ENCODE assay signal across 13 mouse cellular contexts in genomic region chr2:174748381-174748780, GRCm38 (mm10). TPM values are rescaled to one million over a fixed set of nuclear protein-coding genes. Genes with fewer than 3 reads are reported as not detected.
DNase-seq lines count a peak whose midpoint lies in the region; ATAC-seq and TF ChIP-seq lines count a peak whose summit lies in the region.
"Had no signal": no experiment of that assay in that cellular context is flagged by ENCODE, and none has a peak within 500 bp of the region (broad histone marks: within the 10 kb centered on the region; RNA-seq: fewer than 3 reads in every experiment).

No protein-coding gene starts in this region.

- peak; percentile 9 for DNase-seq in adrenal gland, postnatal 10 days
- no peak for DNase-seq in adrenal gland, adult 2 months
- peak; percentile 36 for DNase-seq in lung, postnatal 0 days (ENCODE audit: low spot score)
- no peak for DNase-seq in lung, postnatal 25 days (ENCODE audit: low spot score)
- DNase-seq in liver, embryonic 14.5 days (ENCODE audit: low read depth in 3 of 3, low spot score in 3 of 3): no peak
- peak; percentile 55 for DNase-seq in yolk sac, embryonic 10.5 days (ENCODE audit: low spot score)
- no peak for DNase-seq in right cerebral cortex, postnatal 4 days
- no peak for DNase-seq in hindbrain, embryonic 11.5 days (ENCODE audit: low spot score)
- DNase-seq: cerebellum, postnatal 25 days; kidney, adult 8-10 months had no signal

- H3K4me1 ChIP-seq in lung, postnatal 0 days (ENCODE audit: insufficient read depth, low read depth, low read length): no peaks in the 10 kb centered on the region; the same call in 1 of the 2 replicates
- H3K4me1 ChIP-seq in liver, embryonic 14.5 days (replicated peaks; ENCODE audit: control insufficient read depth in 2 of 2, insufficient read depth in 2 of 2, low read length in 1 of 2): no peaks in the 10 kb centered on the region
- H3K4me1 ChIP-seq in hindbrain, embryonic 11.5 days (replicated peaks; ENCODE audit: control insufficient read depth, insufficient read depth, low read length): no peaks in the 10 kb centered on the region

- H3K4me3 ChIP-seq in lung, postnatal 0 days (ENCODE audit: low read depth, low read length): no peak overlapping the region
- H3K4me3 ChIP-seq in liver, embryonic 14.5 days (ENCODE audit: insufficient read depth in 1 of 2, low read depth in 2 of 2, low read length in 2 of 2): no peak overlapping the region
- no peak overlapping the region for H3K4me3 ChIP-seq in hindbrain, embryonic 11.5 days (ENCODE audit: low read depth, low read length)
- H3K4me3 ChIP-seq: embryonic facial prominence, embryonic 15.5 days; myocyte had no signal

- TF ChIP-seq CTCF in lung, postnatal 0 days (IDR thresholded peaks at IDR 0.05): no peak
- TF ChIP-seq CTCF in liver, embryonic 14.5 days (IDR thresholded peaks at IDR 0.05; ENCODE audit: low read depth): no peak

- H3K27me3 ChIP-seq in lung, postnatal 0 days (replicated peaks; ENCODE audit: insufficient read depth, low read length): no peaks in the 10 kb centered on the region
- no peaks in the 10 kb centered on the region for H3K27me3 ChIP-seq in liver, embryonic 14.5 days (ENCODE audit: control insufficient read depth, insufficient read depth, low read length)
- H3K27me3 ChIP-seq in hindbrain, embryonic 11.5 days (ENCODE audit: control insufficient read depth, insufficient read depth, low read length): no peaks in the 10 kb centered on the region
- H3K27me3 ChIP-seq: embryonic facial prominence, embryonic 15.5 days had no signal

- 0 out of 2 replicates have a peak, but pooled peaks have one; percentile 18 for ATAC-seq in lung, postnatal 0 days
- 0 out of 2 replicates have a peak, but pooled peaks have one; percentile 31 for ATAC-seq in liver, embryonic 14.5 days (ENCODE audit: insufficient read depth)
- ATAC-seq in hindbrain, embryonic 11.5 days (ENCODE audit: low FRiP score): no peak

- H3K9me3 ChIP-seq in lung, postnatal 0 days (ENCODE audit: low read length): no peaks in the 10 kb centered on the region
- no peaks in the 10 kb centered on the region for H3K9me3 ChIP-seq in liver, embryonic 14.5 days (ENCODE audit: control insufficient read depth, low read length)
- H3K9me3 ChIP-seq in hindbrain, embryonic 11.5 days (ENCODE audit: control insufficient read depth, low read length): no peaks in the 10 kb centered on the region
- H3K9me3 ChIP-seq: embryonic facial prominence, embryonic 15.5 days had no signal

- no peaks in the 10 kb centered on the region for H3K36me3 ChIP-seq in lung, postnatal 0 days (ENCODE audit: insufficient read depth, low read length)
- H3K36me3 ChIP-seq in liver, embryonic 14.5 days (replicated peaks; ENCODE audit: control insufficient read depth, insufficient read depth, low read depth): no peaks in the 10 kb centered on the region
- no peaks in the 10 kb centered on the region for H3K36me3 ChIP-seq in hindbrain, embryonic 11.5 days (ENCODE audit: control insufficient read depth, insufficient read depth, low read length)
- H3K36me3 ChIP-seq: embryonic facial prominence, embryonic 15.5 days; G1E had no signal

- H3K4me2 ChIP-seq in lung, postnatal 0 days (replicated peaks; ENCODE audit: low read depth, low read length): peak overlapping the region; percentile 12; the same call in 1 of the 2 replicates
- H3K4me2 ChIP-seq in liver, embryonic 14.5 days (ENCODE audit: low read depth): peak overlapping the region; percentile 29; the same call in 1 of the 2 replicates
- no peak overlapping the region for H3K4me2 ChIP-seq in hindbrain, embryonic 11.5 days (replicated peaks; ENCODE audit: low read depth, low read length)
- H3K4me2 ChIP-seq: embryonic facial prominence, embryonic 15.5 days had no signal

- no peak overlapping the region for H3K9ac ChIP-seq in lung, postnatal 0 days (replicated peaks; ENCODE audit: low read depth)
- H3K9ac ChIP-seq in liver, embryonic 14.5 days (replicated peaks): no peak overlapping the region
- no peak overlapping the region for H3K9ac ChIP-seq in hindbrain, embryonic 11.5 days (ENCODE audit: low read depth, low read length)
- H3K9ac ChIP-seq: embryonic facial prominence, embryonic 15.5 days had no signal

- H3K27ac ChIP-seq in lung, postnatal 0 days (ENCODE audit: low read length): peak overlapping the region; percentile 23; the same call in 1 of the 2 replicates
- H3K27ac ChIP-seq in liver, embryonic 14.5 days: no peak overlapping the region
- H3K27ac ChIP-seq in hindbrain, embryonic 11.5 days (ENCODE audit: low read depth, low read length): no peak overlapping the region
- H3K27ac ChIP-seq: embryonic facial prominence, embryonic 15.5 days had no signal

- TF ChIP-seq EP300 in lung, postnatal 0 days (IDR thresholded peaks at IDR 0.05): no peak
- no peak for TF ChIP-seq EP300 in liver, embryonic 14.5 days (IDR thresholded peaks at IDR 0.05; ENCODE audit: low read depth)

- 53% methylated on average over 8 of the region's 8 CpGs for WGBS in lung, postnatal 0 days
- 53% methylated on average over 8 of the region's 8 CpGs for WGBS in liver, embryonic 14.5 days (ENCODE audit: insufficient replicate concordance)
- 77% methylated on average over 8 of the region's 8 CpGs for WGBS in hindbrain, embryonic 11.5 days

RNA-seq across cellular contexts. Expression of gene Edn3, which starts 12.0 kb away (rescaled TPM):
- 10 to 100 TPM; 10.3 to 11.4 TPM for total RNA-seq in adrenal gland, postnatal 10 days (2021)
- 10 to 100 TPM; 16.8 to 27.1 TPM for total RNA-seq in adrenal gland, adult 2 months (2021)
- 5.7 and 5.9 TPM in 2 replicates for polyA plus RNA-seq in adrenal gland, adult 2 months (2012; rRNA removed)
- polyA plus RNA-seq in lung, postnatal 0 days (2015; fragmentation: Nextera tagmentation; extraction: Ambion mirVana): 24.6 and 26.5 TPM in 2 replicates
- 0.05 and 0.11 TPM in 2 replicates for polyA plus RNA-seq in liver, embryonic 14.5 days (2012; rRNA removed)
- polyA plus RNA-seq in liver, embryonic 14.5 days (2014; fragmentation: Nextera tagmentation; extraction: Ambion mirVana): 0.18 and 0.33 TPM in 2 replicates
- polyA plus RNA-seq in hindbrain, embryonic 11.5 days (2014; fragmentation: Nextera tagmentation; extraction: Ambion mirVana): 9.5 and 9.8 TPM in 2 replicates
- polyA plus RNA-seq: G1E, myocyte had no signal

Comparison
In these comparisons a context has a peak if more than half of its experiments do, and no peak if none do; other contexts are left out.
1. DNase-seq: peak in adrenal gland, postnatal 10 days (single experiment), lung, postnatal 0 days (single experiment) and yolk sac, embryonic 10.5 days (single experiment); none in adrenal gland, adult 2 months (single experiment), lung, postnatal 25 days (single experiment), liver, embryonic 14.5 days (0 of 3), right cerebral cortex, postnatal 4 days (single experiment) and hindbrain, embryonic 11.5 days (single experiment).